Mouse (Mus musculus) liver, adult 2 months (tissue): Measurements from ENCODE around the gene Prmt3.

Source experiments
- CTCF ChIP-seq: fragments of 200-500 bp; IDR thresholded peaks from 2 replicates; pipeline ENCODE4 v1.5.1; 2011; ENCODE audit warnings: low read depth, low read length, control low read depth
- POLR2A ChIP-seq: fragments of 200-500 bp; IDR thresholded peaks from 2 replicates; pipeline ENCODE4 v1.6.1; 2011; ENCODE audit warnings: low read length, control low read depth; ENCODE audit not compliant: insufficient read depth; ENCODE audit errors: extremely low read depth

DNA sequence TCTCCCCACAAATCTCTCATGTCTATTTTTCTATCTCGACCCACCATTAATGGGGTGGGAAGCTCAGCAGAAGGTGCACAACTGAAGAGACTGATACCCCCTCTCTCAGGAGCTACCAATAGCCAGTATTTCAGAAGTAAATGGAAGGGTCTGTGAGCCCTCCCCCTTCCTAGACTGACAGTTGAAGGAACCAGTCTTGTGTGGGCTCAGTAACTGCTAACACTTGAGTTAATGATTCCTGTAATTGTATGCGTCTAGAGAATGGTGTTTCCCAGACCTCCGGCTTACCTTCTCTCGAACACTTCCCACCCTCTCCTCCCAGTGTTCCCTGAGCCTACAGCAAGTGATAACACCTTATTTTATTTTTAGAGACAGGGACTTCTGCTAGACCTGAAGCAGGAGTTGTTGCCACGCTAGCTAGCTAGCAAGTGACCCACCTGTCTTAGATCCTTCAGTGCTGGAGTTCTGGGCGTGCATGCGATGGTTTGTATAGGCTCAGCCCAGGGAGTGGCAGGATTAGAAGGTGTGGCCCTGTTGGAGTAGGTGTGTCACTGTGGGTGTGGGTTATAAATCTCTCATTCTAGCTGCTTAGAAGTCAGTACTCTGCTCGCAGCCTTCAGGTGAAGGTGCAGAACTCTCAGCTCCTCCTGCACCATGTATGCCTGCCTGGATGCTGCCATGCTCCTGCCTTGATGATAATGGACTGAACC is 102.0 kb downstream of the Prmt3 start:
- TF ChIP-seq CTCF = no peak
- no peak for TF ChIP-seq POLR2A
